Mouse (Mus musculus): Measurements from ENCODE around the gene Rhebl1. TPM values are rescaled to one million over a fixed set of nuclear protein-coding genes. Genes with fewer than 3 reads are reported as not detected.

The Rhebl1 gene
- total and polyA plus RNA-seq, 3 experiments = 11.1 to 25.1 (median 17.6) TPM

DNA sequence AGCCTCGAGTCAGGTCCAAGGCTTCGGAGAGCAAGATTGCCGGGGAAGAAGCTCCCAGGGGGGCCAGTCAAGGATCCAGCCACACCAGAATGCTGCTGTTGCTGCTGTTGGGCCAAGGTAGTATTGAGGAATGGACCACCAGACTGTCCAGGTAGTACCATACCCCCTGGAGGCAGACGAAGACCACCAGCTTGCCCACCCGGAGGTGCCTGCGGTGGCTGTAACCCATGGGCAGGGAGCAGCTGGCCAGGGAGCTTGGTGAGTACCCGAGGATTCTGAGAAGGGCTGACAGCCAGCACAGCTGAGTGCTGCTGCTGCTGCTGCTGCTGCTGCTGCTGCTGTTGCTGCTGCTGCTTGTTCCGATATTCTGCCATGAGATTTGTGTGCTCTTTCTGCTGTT is 48.2 kb downstream of the Rhebl1 start:
- DNase-seq (ENCODE audit: extremely low read depth) = no peak
- Histone ChIP-seq H3K4me3 (replicated peaks in 1 of 3; ENCODE audit: low read depth in 2 of 3, low read length in 2 of 3, poor library complexity in 1 of 3) (no peak overlapping the region), H3K9me3 (replicated peaks; ENCODE audit: low read length) (no peaks in the 10 kb centered on the region), H3K4me1 (ENCODE audit: control insufficient read depth in 1 of 2, insufficient read depth in 2 of 2) (no peaks in the 10 kb centered on the region), H3K27me3 (replicated peaks) (no peaks in the 10 kb centered on the region), H3K4me2 (ENCODE audit: insufficient read depth, low read depth, poor library complexity, severe bottlenecking) (no peak overlapping the region), H3K79me2 (replicated peaks; ENCODE audit: control insufficient read depth, extremely low read depth, insufficient read depth, poor library complexity, severe bottlenecking) (peaks cover 8% of the 10 kb centered on the region; the same call in 1 of the 2 replicates), H3K27ac (ENCODE audit: insufficient read depth, low read depth) (no peak overlapping the region), H3K9ac (ENCODE audit: insufficient read depth, low read depth) (no peak overlapping the region), H3K36me3 (replicated peaks in 1 of 2; ENCODE audit: control insufficient read depth in 1 of 2, insufficient read depth in 1 of 2, low read length in 1 of 2) (peaks cover 96 to 100% of the 10 kb centered on the region in 2 experiments)
- dilution Hi-C loops (cut with MboI; ENCODE audit: extremely low pct_ligation_motif_present, extremely low pct_unique_long_range_greater_than_20kb, low sequenced_read_pairs) (no loop called here), in situ Hi-C loops (cut with MboI; ENCODE audit: low pct_ligation_motif_present, low pct_unique_long_range_greater_than_20kb, low sequenced_read_pairs) (no loop called here)
- no peak for TF ChIP-seq KAT2A (IDR thresholded peaks at IDR 0.05; ENCODE audit: insufficient replicate concordance, low read length)

DNA sequence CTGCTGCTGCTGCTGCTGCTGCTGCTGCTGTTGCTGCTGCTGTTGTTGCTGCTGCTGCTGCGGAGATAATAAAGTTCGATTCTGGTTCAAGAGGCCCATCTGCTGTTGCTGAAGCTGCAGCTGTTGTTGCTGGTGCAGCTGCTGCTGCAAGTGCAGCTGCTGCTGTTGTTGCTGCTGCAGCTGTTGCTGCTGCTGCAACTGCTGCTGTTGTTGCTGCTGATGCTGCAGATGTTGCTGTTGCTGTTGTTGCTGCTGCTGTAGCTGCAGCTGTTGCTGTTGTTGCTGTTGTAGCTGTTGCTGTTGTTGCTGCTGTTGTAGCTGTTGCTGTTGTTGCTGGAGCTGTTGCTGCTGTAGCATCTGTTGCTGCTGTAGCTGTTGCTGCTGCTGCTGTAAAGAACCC is 49.2 kb downstream of the Rhebl1 start:
- dilution Hi-C loops (cut with MboI; ENCODE audit: extremely low pct_ligation_motif_present, extremely low pct_unique_long_range_greater_than_20kb, low sequenced_read_pairs) (no loop called here), in situ Hi-C loops (cut with MboI; ENCODE audit: low pct_ligation_motif_present, low pct_unique_long_range_greater_than_20kb, low sequenced_read_pairs) (no loop called here)

GRCm38 (mm10) chr15:98843595-98844223 is 50.6 kb downstream of the Rhebl1 start:
- Histone ChIP-seq H3K9ac (ENCODE audit: insufficient read depth, low read depth) (no peak overlapping the region), H3K27me3 (replicated peaks) (no peaks in the 10 kb centered on the region), H3K4me1 (ENCODE audit: control insufficient read depth in 1 of 2, insufficient read depth in 2 of 2) (no peaks in the 10 kb centered on the region), H3K27ac (ENCODE audit: insufficient read depth, low read depth) (no peak overlapping the region), H3K4me2 (ENCODE audit: insufficient read depth, low read depth, poor library complexity, severe bottlenecking) (no peak overlapping the region), H3K4me3 (replicated peaks in 1 of 3; ENCODE audit: low read depth in 2 of 3, low read length in 2 of 3, poor library complexity in 1 of 3) (no peak overlapping the region), H3K9me3 (replicated peaks; ENCODE audit: low read length) (no peaks in the 10 kb centered on the region), H3K79me2 (replicated peaks; ENCODE audit: control insufficient read depth, extremely low read depth, insufficient read depth, poor library complexity, severe bottlenecking) (peaks cover 5% of the 10 kb centered on the region; the same call in 1 of the 2 replicates), H3K36me3 (replicated peaks in 1 of 2; ENCODE audit: control insufficient read depth in 1 of 2, insufficient read depth in 1 of 2, low read length in 1 of 2) (peaks cover 96 to 100% of the 10 kb centered on the region in 2 experiments)
- dilution Hi-C loops (cut with MboI; ENCODE audit: extremely low pct_ligation_motif_present, extremely low pct_unique_long_range_greater_than_20kb, low sequenced_read_pairs) (no loop called here), in situ Hi-C loops (cut with MboI; ENCODE audit: low pct_ligation_motif_present, low pct_unique_long_range_greater_than_20kb, low sequenced_read_pairs) (no loop called here)
- TF ChIP-seq SMC3 (IDR thresholded peaks at IDR 0.05; ENCODE audit: low read depth, low read length) (no peak), NELFE (IDR thresholded peaks at IDR 0.05; ENCODE audit: low read depth, low read length) (no peak), USF2 (conservative IDR thresholded peaks at IDR 0.05; ENCODE audit: low read depth, low read length) (no peak), TCF12 (IDR thresholded peaks at IDR 0.05; ENCODE audit: low read depth, low read length) (no peak), MAX (IDR thresholded peaks at IDR 0.05; ENCODE audit: low read length) (no peak), MYC (IDR thresholded peaks at IDR 0.05; ENCODE audit: low read depth, low read length) (no peak), BHLHE40 (IDR thresholded peaks at IDR 0.05; ENCODE audit: low read depth, low read length) (no peak)
- no peak for DNase-seq (ENCODE audit: extremely low read depth)

More for the DNA sequence above, 49.2 kb downstream of the Rhebl1 start:
- DNase-seq (ENCODE audit: extremely low read depth) = no peak
- peaks cover 8% of the 10 kb centered on the region; the same call in 1 of the 2 replicates for H3K79me2 ChIP-seq (replicated peaks; ENCODE audit: control insufficient read depth, extremely low read depth, insufficient read depth, poor library complexity, severe bottlenecking)
- H3K27me3 ChIP-seq (replicated peaks) = no peaks in the 10 kb centered on the region
- H3K4me2 ChIP-seq (ENCODE audit: insufficient read depth, low read depth, poor library complexity, severe bottlenecking) = no peak overlapping the region
- H3K36me3 ChIP-seq (replicated peaks in 1 of 2; ENCODE audit: control insufficient read depth in 1 of 2, insufficient read depth in 1 of 2, low read length in 1 of 2) = peaks cover 96 to 100% of the 10 kb centered on the region in 2 experiments
- TF ChIP-seq ZNF384 (IDR thresholded peaks at IDR 0.05; ENCODE audit: low read depth, low read length) (no peak), NELFE (IDR thresholded peaks at IDR 0.05; ENCODE audit: low read depth, low read length) (no peak), ZKSCAN1 (IDR thresholded peaks at IDR 0.05; ENCODE audit: borderline replicate concordance, low read depth, low read length) (no peak), SMC3 (IDR thresholded peaks at IDR 0.05; ENCODE audit: low read depth, low read length) (no peak), ELF1 (IDR thresholded peaks at IDR 0.05; ENCODE audit: low read depth, low read length) (no peak), GABPA (IDR thresholded peaks at IDR 0.05; ENCODE audit: insufficient replicate concordance, low read depth, low read length) (no peak), ETS1 (conservative IDR thresholded peaks at IDR 0.05; ENCODE audit: low read depth, low read length) (no peak), BHLHE40 (IDR thresholded peaks at IDR 0.05; ENCODE audit: low read depth, low read length) (no peak), IRF4 (IDR thresholded peaks at IDR 0.05; ENCODE audit: low read depth, low read length) (no peak), E2F4 (IDR thresholded peaks at IDR 0.05; ENCODE audit: insufficient replicate concordance, low read depth, low read length) (no peak), POLR2A (IDR thresholded peaks at IDR 0.05; ENCODE audit: low read depth, low read length) (no peak), USF1 (IDR thresholded peaks at IDR 0.05; ENCODE audit: low read depth, low read length) (no peak), ZMIZ1 (IDR thresholded peaks at IDR 0.05; ENCODE audit: low read depth, low read length) (no peak), PAX5 (IDR thresholded peaks at IDR 0.05; ENCODE audit: low read length) (no peak), MYC (IDR thresholded peaks at IDR 0.05; ENCODE audit: low read depth, low read length) (no peak)
- H3K9me3 ChIP-seq (replicated peaks; ENCODE audit: low read length) = no peaks in the 10 kb centered on the region
- no peak overlapping the region for H3K9ac ChIP-seq (ENCODE audit: insufficient read depth, low read depth)
- H3K4me3 ChIP-seq (replicated peaks in 1 of 3; ENCODE audit: low read depth in 2 of 3, low read length in 2 of 3, poor library complexity in 1 of 3) = no peak overlapping the region
- H3K27ac ChIP-seq (ENCODE audit: insufficient read depth, low read depth) = no peak overlapping the region
- no peaks in the 10 kb centered on the region for H3K4me1 ChIP-seq (ENCODE audit: control insufficient read depth in 1 of 2, insufficient read depth in 2 of 2)
